Mouse (Mus musculus): ENCODE measurements around the gene Rhno1.

- TF ChIP-seq CTCF (IDR thresholded peaks at IDR 0.05; ENCODE audit: control insufficient read depth, insufficient read depth, insufficient read length) (no peak), MAX (IDR thresholded peaks at IDR 0.05) (no peak), MYOG (IDR thresholded peaks at IDR 0.05; ENCODE audit: control insufficient read depth, extremely low read depth, insufficient read length) (no peak), USF1 (IDR thresholded peaks at IDR 0.05; ENCODE audit: low read depth) (no peak)
Observed at GRCm38 (mm10) chr6:128408544-128409125, 45.9 kb upstream of the Rhno1 start.

All from C2C12 (cell line).